Mouse (Mus musculus) G1E-ER4 (cell line): ENCODE measurements around the gene Zfp78. TPM values are rescaled to one million over a fixed set of nuclear protein-coding genes. Genes with fewer than 3 reads are reported as not detected.

Experiments
- GATA1 ChIP-seq: IDR thresholded peaks from one replicate; pipeline ENCODE4 v1.8.0; 2012; ENCODE audit warnings: low read length, inconsistent platforms
- polyA plus RNA-seq: library from polyadenylated mRNA; stranded (reverse); fragments of >175 nt; gene quantifications from 2 replicates; pipeline ENCODE4 v1.2.3, GENCODE M21; 2012

Zfp78 gene
- polyA plus RNA-seq, result 0.02 TPM in 1 of 2 replicates, not detected in the other

GRCm38 (mm10) chr7:6363047-6363488, at the start of gene Zfp78:
Gene Zfp78, plus strand, starts transcription at chr7:6363280.
- no peak for TF ChIP-seq GATA1

GRCm38 (mm10) chr7:6330458-6331232, 32.4 kb upstream of the Zfp78 start:
- TF ChIP-seq GATA1, result no peak

- TF ChIP-seq GATA1, result no peak
Measured at GRCm38 (mm10) chr7:6331233-6331956, 31.7 kb upstream of the Zfp78 start, which contains the start of gene Zfp583. Gene Zfp583, minus strand, starts transcription at chr7:6331285.

- no peak for TF ChIP-seq GATA1
Measured at GRCm38 (mm10) chr7:6339865-6340264, 23.2 kb upstream of the Zfp78 start.

- no peak for TF ChIP-seq GATA1
Measured at GRCm38 (mm10) chr7:6343501-6344071, 19.5 kb upstream of the Zfp78 start, which contains the start of gene Gm3854. Gene Gm3854, plus strand, starts transcription at chr7:6343759.

- TF ChIP-seq GATA1, result no peak
Measured at GRCm38 (mm10) chr7:6344124-6344523, 19.0 kb upstream of the Zfp78 start.

- no peak for TF ChIP-seq GATA1
Measured at GRCm38 (mm10) chr7:6358121-6358520, 5.0 kb upstream of the Zfp78 start.

GRCm38 (mm10) chr7:6358937-6359590, 4.0 kb upstream of the Zfp78 start:
- TF ChIP-seq GATA1, result no peak

- TF ChIP-seq GATA1, result no peak
Measured at GRCm38 (mm10) chr7:6360477-6361060, 2.5 kb upstream of the Zfp78 start.

- no peak for TF ChIP-seq GATA1
Measured at GRCm38 (mm10) chr7:6361756-6362155, 1.3 kb upstream of the Zfp78 start.

GRCm38 (mm10) chr7:6362268-6363046, 623 bp upstream of the Zfp78 start:
- no peak for TF ChIP-seq GATA1

GRCm38 (mm10) chr7:6364761-6365160, 1.7 kb downstream of the Zfp78 start:
- no peak for TF ChIP-seq GATA1

GRCm38 (mm10) chr7:6367185-6367584, 4.1 kb downstream of the Zfp78 start:
- TF ChIP-seq GATA1, result no peak

- no peak for TF ChIP-seq GATA1
Measured at GRCm38 (mm10) chr7:6369460-6369859, 6.4 kb downstream of the Zfp78 start.
